8 mouse cellular contexts compared by ENCODE assay signal in genomic region chr2:105126691-105127530, GRCm38 (mm10). TPM values are rescaled to one million over a fixed set of nuclear protein-coding genes. Genes with fewer than 3 reads are reported as not detected.
DNase-seq lines count a peak whose midpoint lies in the region; ATAC-seq lines count a peak whose summit lies in the region.

No protein-coding gene starts in this region.

- 0 out of 2 replicates have a peak, but pooled peaks have one; percentile 7 for ATAC-seq in hindbrain, embryonic 16.5 days
- ATAC-seq in liver, embryonic 15.5 days (ENCODE audit: insufficient read depth) = no peak; the same call in 1 of the 2 replicates
- no peak for ATAC-seq in frontal cortex, adult (ENCODE audit: low TSS enrichment)

- H3K36me3 ChIP-seq in embryonic facial prominence, embryonic 10.5 days (replicated peaks) = no peaks in the 10 kb centered on the region
- no peaks in the 10 kb centered on the region for H3K36me3 ChIP-seq in hindbrain, embryonic 16.5 days (ENCODE audit: control insufficient read depth, insufficient read depth, low read length)
- H3K36me3 ChIP-seq in liver, embryonic 15.5 days (replicated peaks) = no peaks in the 10 kb centered on the region

- H3K4me1 ChIP-seq in embryonic facial prominence, embryonic 10.5 days = peaks cover 36% of the 10 kb centered on the region
- H3K4me1 ChIP-seq in hindbrain, embryonic 16.5 days (ENCODE audit: control insufficient read depth, insufficient read depth, low read depth, low read length) = peaks cover 9% of the 10 kb centered on the region; the same call in 1 of the 2 replicates
- H3K4me1 ChIP-seq in liver, embryonic 15.5 days (replicated peaks) = 0 out of 2 replicates have a peak, but pooled peaks cover 11% of the 10 kb centered on the region

- H3K27me3 ChIP-seq in embryonic facial prominence, embryonic 10.5 days (replicated peaks; ENCODE audit: low read depth, poor library complexity, severe bottlenecking) = peaks cover 99% of the 10 kb centered on the region
- H3K27me3 ChIP-seq in hindbrain, embryonic 16.5 days (replicated peaks; ENCODE audit: control insufficient read depth, insufficient read depth, low read length) = peaks cover 70% of the 10 kb centered on the region
- peaks cover 99% of the 10 kb centered on the region for H3K27me3 ChIP-seq in liver, embryonic 15.5 days

- peak; percentile 29 for DNase-seq in adrenal gland, postnatal 10 days
- DNase-seq in adrenal gland, postnatal 4 days (ENCODE audit: low spot score in 2 of 2) = no peak
- peak; percentile 73 for DNase-seq in embryonic facial prominence, embryonic 10.5 days (ENCODE audit: low spot score)
- DNase-seq in adrenal gland, postnatal 25 days = no peak
- DNase-seq in right cerebral cortex, postnatal 25 days = no peak

- H3K27ac ChIP-seq in embryonic facial prominence, embryonic 10.5 days (replicated peaks) = no peak overlapping the region
- no peak overlapping the region for H3K27ac ChIP-seq in hindbrain, embryonic 16.5 days (ENCODE audit: low read depth, low read length)
- no peak overlapping the region for H3K27ac ChIP-seq in liver, embryonic 15.5 days (replicated peaks)

- WGBS in embryonic facial prominence, embryonic 10.5 days = under 1% methylated on average over 92 of the region's 92 CpGs
- WGBS in hindbrain, embryonic 16.5 days = under 1% methylated on average over 53 of the region's 92 CpGs
- WGBS in liver, embryonic 15.5 days (ENCODE audit: insufficient replicate concordance) = 1% methylated on average over 90 of the region's 92 CpGs

- H3K4me2 ChIP-seq in hindbrain, embryonic 16.5 days (ENCODE audit: low read length) = peak overlapping the region; percentile 37
- H3K4me2 ChIP-seq in liver, embryonic 15.5 days = peak overlapping the region; percentile 50

- H3K9ac ChIP-seq in hindbrain, embryonic 16.5 days (ENCODE audit: low read depth, low read length) = no peak overlapping the region
- H3K9ac ChIP-seq in liver, embryonic 15.5 days = no peak overlapping the region

- H3K4me3 ChIP-seq in embryonic facial prominence, embryonic 10.5 days = peak overlapping the region; percentile 44
- H3K4me3 ChIP-seq in hindbrain, embryonic 16.5 days (ENCODE audit: low read length) = peak overlapping the region; percentile 18
- peak overlapping the region; percentile 31 for H3K4me3 ChIP-seq in liver, embryonic 15.5 days (replicated peaks)

- H3K9me3 ChIP-seq in embryonic facial prominence, embryonic 10.5 days = no peaks in the 10 kb centered on the region
- H3K9me3 ChIP-seq in hindbrain, embryonic 16.5 days (ENCODE audit: control insufficient read depth, low read length) = no peaks in the 10 kb centered on the region
- no peaks in the 10 kb centered on the region for H3K9me3 ChIP-seq in liver, embryonic 15.5 days (replicated peaks)

RNA-seq across cellular contexts. Expression of gene Wt1, which starts 0.6 kb away (rescaled TPM):
- 1 to 10 TPM; 2.8 to 5.1 TPM for total RNA-seq in adrenal gland, postnatal 10 days (2021)
- total RNA-seq in adrenal gland, postnatal 4 days (2021) = 10 to 100 TPM; 11.1 to 33.6 TPM
- polyA plus RNA-seq in embryonic facial prominence, embryonic 10.5 days (2016; fragmentation: Nextera tagmentation; extraction: Ambion mirVana) = 0.25 and 0.44 TPM in 2 replicates
- polyA plus RNA-seq in hindbrain, embryonic 16.5 days (2015; fragmentation: Nextera tagmentation; extraction: Ambion mirVana) = 0.75 and 0.94 TPM in 2 replicates
- polyA plus RNA-seq in liver, embryonic 15.5 days (2015; fragmentation: Nextera tagmentation; extraction: Ambion mirVana) = 1.3 and 1.5 TPM in 2 replicates
- total RNA-seq in adrenal gland, postnatal 25 days (2021) = 1.7 and 1.8 TPM in 2 replicates

RNA-seq across cellular contexts. Expression of gene Gm11060, which starts 35.1 kb away (rescaled TPM):
- not detected for total RNA-seq in adrenal gland, postnatal 10 days (2021)
- total RNA-seq in adrenal gland, postnatal 4 days (2021) = not detected
- polyA plus RNA-seq in embryonic facial prominence, embryonic 10.5 days (2016; fragmentation: Nextera tagmentation; extraction: Ambion mirVana) = not detected in 2 replicates
- polyA plus RNA-seq in hindbrain, embryonic 16.5 days (2015; fragmentation: Nextera tagmentation; extraction: Ambion mirVana) = not detected in 2 replicates
- polyA plus RNA-seq in liver, embryonic 15.5 days (2015; fragmentation: Nextera tagmentation; extraction: Ambion mirVana) = not detected in 2 replicates
- not detected in 2 replicates for total RNA-seq in adrenal gland, postnatal 25 days (2021)

Comparison
In these comparisons a context has a peak if more than half of its experiments do, and no peak if none do; other contexts are left out.
1. DNase-seq: peak in adrenal gland, postnatal 10 days (single experiment) and embryonic facial prominence, embryonic 10.5 days (single experiment); none in adrenal gland, postnatal 4 days (0 of 2), adrenal gland, postnatal 25 days (single experiment) and right cerebral cortex, postnatal 25 days (single experiment).
2. Peak in every context shown above with its lines, with median percentiles within 50 percentile points of each other: H3K4me3 ChIP-seq.